Mouse (Mus musculus) testis, adult 10 weeks (tissue): Measurements from ENCODE around the gene Gpbp1. TPM values are rescaled to one million over a fixed set of nuclear protein-coding genes. Genes with fewer than 3 reads are reported as not detected.

Source experiments
- polyA plus RNA-seq: library from polyadenylated mRNA; stranded (reverse); fragments of 350-450 nt; fragmentation: Illumina TruSeq; extraction: RNeasy Lipid Tissue Mini Kit (QIAGEN cat#74804); gene quantifications from one replicate; pipeline ENCODE4 v1.2.3, GENCODE M21; 2014; ENCODE audit warnings: low read depth, low replicate concordance

Gpbp1 gene
- polyA plus RNA-seq: 615 TPM

GRCm38 (mm10) chr13:111489802-111490723, at the start of gene Gpbp1:
Gpbp1 (minus strand) TSS chr13:111490111.

Other genes with a start within 250 kb of the Gpbp1 start
- not detected for gene Actbl2, start 235.1 kb downstream of the Gpbp1 start, polyA plus RNA-seq
- not detected for gene Gm49496, start 59.8 kb upstream of the Gpbp1 start, polyA plus RNA-seq
- not detected for gene Gm10198, start 102.7 kb upstream of the Gpbp1 start, polyA plus RNA-seq
- gene Mier3, start 190.9 kb upstream of the Gpbp1 start, polyA plus RNA-seq: 101 TPM